Mouse (Mus musculus): Measurements from ENCODE around the gene Ttc25. TPM values are rescaled to one million over a fixed set of nuclear protein-coding genes. Genes with fewer than 3 reads are reported as not detected.

The Ttc25 gene
- total RNA-seq, 1 experiment: 3.4 TPM

- Histone ChIP-seq H3K4me1 (ENCODE audit: control insufficient read depth in 2 of 2, insufficient read depth in 2 of 2, low read length in 2 of 2, poor library complexity in 1 of 2) (peaks cover 8 to 26% of the 10 kb centered on the region in 2 experiments; a peak in 3 of 4 replicates), H3K27ac (ENCODE audit: insufficient read depth, low read depth, low read length, poor library complexity, severe bottlenecking) (no peak overlapping the region), H3K4me3 (ENCODE audit: insufficient read depth in 1 of 2, low read depth in 1 of 2, low read length in 2 of 2, poor library complexity in 1 of 2, severe bottlenecking in 1 of 2) (no peak overlapping the region), H3K36me3 (ENCODE audit: control insufficient read depth, insufficient read depth, low read length, poor library complexity, severe bottlenecking) (peaks cover 5% of the 10 kb centered on the region; the same call in 1 of the 2 replicates), H3K9me3 (ENCODE audit: control insufficient read depth, insufficient read depth, low read depth, low read length) (no peaks in the 10 kb centered on the region), H3K9ac (ENCODE audit: insufficient read depth, low read depth, low read length, poor library complexity, severe bottlenecking) (no peak overlapping the region)
- TF ChIP-seq HCFC1 (IDR thresholded peaks at IDR 0.05; ENCODE audit: borderline replicate concordance, insufficient read depth, low read length): no peak
- TF ChIP-seq ZC3H11A (IDR thresholded peaks at IDR 0.05; ENCODE audit: borderline replicate concordance, low read depth, low read length): no peak
- no peak for TF ChIP-seq MAFK (IDR thresholded peaks at IDR 0.05; ENCODE audit: insufficient read depth, low read depth, low read length)
- TF ChIP-seq CHD2 (IDR thresholded peaks at IDR 0.05; ENCODE audit: low read depth, low read length): no peak
- TF ChIP-seq ZNF384 (IDR thresholded peaks at IDR 0.05; ENCODE audit: low read depth, low read length): no peak
- no peak for DNase-seq (ENCODE audit: low read depth, low spot score)
- in situ Hi-C loops (cut with MboI; ENCODE audit: low sequenced_read_pairs in 2 of 2, unreplicated experiment in 2 of 2): no loop called here
Measured at GRCm38 (mm10) chr11:100609355-100609996, 64.1 kb downstream of the Ttc25 start.

GRCm38 (mm10) chr11:100609997-100610680 lies 64.7 kb downstream of the Ttc25 start:
- in situ Hi-C loops (cut with MboI; ENCODE audit: low sequenced_read_pairs in 2 of 2, unreplicated experiment in 2 of 2): no loop called here
- Histone ChIP-seq H3K9ac (ENCODE audit: insufficient read depth, low read depth, low read length, poor library complexity, severe bottlenecking) (no peak overlapping the region), H3K9me3 (ENCODE audit: control insufficient read depth, insufficient read depth, low read depth, low read length) (no peaks in the 10 kb centered on the region), H3K4me1 (ENCODE audit: control insufficient read depth in 2 of 2, insufficient read depth in 2 of 2, low read length in 2 of 2, poor library complexity in 1 of 2) (peaks cover 8 to 24% of the 10 kb centered on the region in 2 experiments; a peak in 3 of 4 replicates), H3K36me3 (ENCODE audit: control insufficient read depth, insufficient read depth, low read length, poor library complexity, severe bottlenecking) (peaks cover 5% of the 10 kb centered on the region; the same call in 1 of the 2 replicates), H3K27ac (ENCODE audit: insufficient read depth, low read depth, low read length, poor library complexity, severe bottlenecking) (no peak overlapping the region), H3K4me3 (ENCODE audit: insufficient read depth in 1 of 2, low read depth in 1 of 2, low read length in 2 of 2, poor library complexity in 1 of 2, severe bottlenecking in 1 of 2) (no peak overlapping the region)
- no peak for DNase-seq (ENCODE audit: low read depth, low spot score)
- TF ChIP-seq ZC3H11A (IDR thresholded peaks at IDR 0.05; ENCODE audit: borderline replicate concordance, low read depth, low read length) (no peak), HCFC1 (IDR thresholded peaks at IDR 0.05; ENCODE audit: borderline replicate concordance, insufficient read depth, low read length) (no peak), CHD2 (IDR thresholded peaks at IDR 0.05; ENCODE audit: low read depth, low read length) (no peak), MAFK (IDR thresholded peaks at IDR 0.05; ENCODE audit: insufficient read depth, low read depth, low read length) (no peak), ZNF384 (IDR thresholded peaks at IDR 0.05; ENCODE audit: low read depth, low read length) (no peak)

- no peak for TF ChIP-seq CHD2 (IDR thresholded peaks at IDR 0.05; ENCODE audit: low read depth, low read length)
- TF ChIP-seq ZC3H11A (IDR thresholded peaks at IDR 0.05; ENCODE audit: borderline replicate concordance, low read depth, low read length): no peak
- TF ChIP-seq MAFK (IDR thresholded peaks at IDR 0.05; ENCODE audit: insufficient read depth, low read depth, low read length): no peak
- no peak for TF ChIP-seq HCFC1 (IDR thresholded peaks at IDR 0.05; ENCODE audit: borderline replicate concordance, insufficient read depth, low read length)
- no peak for TF ChIP-seq ZNF384 (IDR thresholded peaks at IDR 0.05; ENCODE audit: low read depth, low read length)
- Histone ChIP-seq H3K4me1 (ENCODE audit: control insufficient read depth in 2 of 2, insufficient read depth in 2 of 2, low read length in 2 of 2, poor library complexity in 1 of 2) (peaks cover 10 to 18% of the 10 kb centered on the region in 2 experiments), H3K9me3 (ENCODE audit: control insufficient read depth, insufficient read depth, low read depth, low read length) (no peaks in the 10 kb centered on the region), H3K27ac (ENCODE audit: insufficient read depth, low read depth, low read length, poor library complexity, severe bottlenecking) (no peak overlapping the region), H3K4me3 (ENCODE audit: insufficient read depth in 1 of 2, low read depth in 1 of 2, low read length in 2 of 2, poor library complexity in 1 of 2, severe bottlenecking in 1 of 2) (no peak overlapping the region), H3K9ac (ENCODE audit: insufficient read depth, low read depth, low read length, poor library complexity, severe bottlenecking) (no peak overlapping the region), H3K36me3 (ENCODE audit: control insufficient read depth, insufficient read depth, low read length, poor library complexity, severe bottlenecking) (peaks cover 3% of the 10 kb centered on the region; the same call in 1 of the 2 replicates)
- in situ Hi-C loops (cut with MboI; ENCODE audit: low sequenced_read_pairs in 2 of 2, unreplicated experiment in 2 of 2): no loop called here
- no peak for DNase-seq (ENCODE audit: low read depth, low spot score)
Measured at GRCm38 (mm10) chr11:100611627-100612026, 66.2 kb downstream of the Ttc25 start.

GRCm38 (mm10) chr11:100613241-100613640 lies 67.8 kb downstream of the Ttc25 start:
- no peak for DNase-seq (ENCODE audit: low read depth, low spot score)
- Histone ChIP-seq H3K27ac (ENCODE audit: insufficient read depth, low read depth, low read length, poor library complexity, severe bottlenecking) (no peak overlapping the region), H3K36me3 (ENCODE audit: control insufficient read depth, insufficient read depth, low read length, poor library complexity, severe bottlenecking) (peaks cover 3% of the 10 kb centered on the region; the same call in 1 of the 2 replicates), H3K4me1 (ENCODE audit: control insufficient read depth in 2 of 2, insufficient read depth in 2 of 2, low read length in 2 of 2, poor library complexity in 1 of 2) (peaks cover 8 to 18% of the 10 kb centered on the region in 2 experiments), H3K9me3 (ENCODE audit: control insufficient read depth, insufficient read depth, low read depth, low read length) (no peaks in the 10 kb centered on the region), H3K9ac (ENCODE audit: insufficient read depth, low read depth, low read length, poor library complexity, severe bottlenecking) (no peak overlapping the region), H3K4me3 (ENCODE audit: insufficient read depth in 1 of 2, low read depth in 1 of 2, low read length in 2 of 2, poor library complexity in 1 of 2, severe bottlenecking in 1 of 2) (no peak overlapping the region)
- in situ Hi-C loops (cut with MboI; ENCODE audit: low sequenced_read_pairs in 2 of 2, unreplicated experiment in 2 of 2): no loop called here
- TF ChIP-seq ZC3H11A (IDR thresholded peaks at IDR 0.05; ENCODE audit: borderline replicate concordance, low read depth, low read length) (no peak), CHD2 (IDR thresholded peaks at IDR 0.05; ENCODE audit: low read depth, low read length) (0 out of 2 replicates have a peak, but pooled peaks have one; percentile 46), MAFK (IDR thresholded peaks at IDR 0.05; ENCODE audit: insufficient read depth, low read depth, low read length) (no peak), ZNF384 (IDR thresholded peaks at IDR 0.05; ENCODE audit: low read depth, low read length) (no peak)

All from ES-E14 (cell line).